9 mouse cellular contexts compared by ENCODE assay signal in genomic region chr17:56664333-56664732, GRCm38 (mm10). TPM values are rescaled to one million over a fixed set of nuclear protein-coding genes. Genes with fewer than 3 reads are reported as not detected.
DNase-seq lines count a peak whose midpoint lies in the region; ATAC-seq and TF ChIP-seq lines count a peak whose summit lies in the region.
"Had no signal": no experiment of that assay in that cellular context is flagged by ENCODE, and none has a peak within 500 bp of the region (broad histone marks: within the 10 kb centered on the region; RNA-seq: fewer than 3 reads in every experiment).

No protein-coding gene starts in this region.

- peaks cover 7% of the 10 kb centered on the region for H3K27me3 ChIP-seq in heart, embryonic 12.5 days (replicated peaks)
- peaks cover 18% of the 10 kb centered on the region for H3K27me3 ChIP-seq in E14TG2a.4 (ENCODE audit: insufficient read depth, low read length)
- no peaks in the 10 kb centered on the region; the same call in 1 of the 2 replicates for H3K27me3 ChIP-seq in embryonic facial prominence, embryonic 11.5 days (ENCODE audit: control insufficient read depth, insufficient read depth, low read length)
- no peaks in the 10 kb centered on the region for H3K27me3 ChIP-seq in lung, postnatal 0 days (replicated peaks; ENCODE audit: insufficient read depth, low read length)

- H3K9me3 ChIP-seq in heart, embryonic 12.5 days (replicated peaks), result no peaks in the 10 kb centered on the region
- no peaks in the 10 kb centered on the region for H3K9me3 ChIP-seq in E14TG2a.4 (ENCODE audit: low read length)
- H3K9me3 ChIP-seq in embryonic facial prominence, embryonic 11.5 days (replicated peaks; ENCODE audit: control insufficient read depth, low read length), result no peaks in the 10 kb centered on the region
- H3K9me3 ChIP-seq in lung, postnatal 0 days (ENCODE audit: low read length), result no peaks in the 10 kb centered on the region

- no peak for DNase-seq in heart, postnatal 4 days
- DNase-seq in embryonic facial prominence, embryonic 11.5 days (ENCODE audit: low spot score), result peak; percentile 69
- peak; percentile 60 for DNase-seq in lung, postnatal 0 days (ENCODE audit: low spot score)
- no peak for DNase-seq in thymus, postnatal 10 days (ENCODE audit: low spot score in 2 of 2)
- no peak for DNase-seq in layer of hippocampus, adult 18-20 months (ENCODE audit: low spot score in 2 of 2)
- DNase-seq in layer of hippocampus, adult 11-12 months (ENCODE audit: low spot score), result no peak
- DNase-seq: kidney, postnatal 10 days had no signal

- no peak for TF ChIP-seq CTCF in E14TG2a.4 (conservative IDR thresholded peaks at IDR 0.05; ENCODE audit: low read length)
- no peak for TF ChIP-seq CTCF in lung, postnatal 0 days (IDR thresholded peaks at IDR 0.05)

- ATAC-seq in heart, embryonic 12.5 days (ENCODE audit: insufficient number of reproducible peaks, low FRiP score), result peak; percentile 29; the same call in 1 of the 2 replicates
- ATAC-seq in embryonic facial prominence, embryonic 11.5 days (replicated peaks; ENCODE audit: insufficient number of reproducible peaks, low FRiP score, low TSS enrichment, low read depth), result peak; percentile 64
- peak; percentile 60 for ATAC-seq in lung, postnatal 0 days

- H3K36me3 ChIP-seq in heart, embryonic 12.5 days, result no peaks in the 10 kb centered on the region
- H3K36me3 ChIP-seq in E14TG2a.4 (ENCODE audit: insufficient read depth, low read length), result no peaks in the 10 kb centered on the region
- no peaks in the 10 kb centered on the region for H3K36me3 ChIP-seq in embryonic facial prominence, embryonic 11.5 days (replicated peaks; ENCODE audit: control insufficient read depth, insufficient read depth, low read depth, low read length)
- no peaks in the 10 kb centered on the region for H3K36me3 ChIP-seq in lung, postnatal 0 days (ENCODE audit: insufficient read depth, low read length)

- H3K4me2 ChIP-seq in heart, embryonic 12.5 days, result peak overlapping the region; percentile 57
- peak overlapping the region; percentile 33 for H3K4me2 ChIP-seq in embryonic facial prominence, embryonic 11.5 days (ENCODE audit: low read depth, low read length)
- peak overlapping the region; percentile 25 for H3K4me2 ChIP-seq in lung, postnatal 0 days (replicated peaks; ENCODE audit: low read depth, low read length)

- H3K9ac ChIP-seq in heart, embryonic 12.5 days, result peak overlapping the region; percentile 52
- peak overlapping the region; percentile 50 for H3K9ac ChIP-seq in embryonic facial prominence, embryonic 11.5 days (replicated peaks; ENCODE audit: low read length)
- no peak overlapping the region for H3K9ac ChIP-seq in lung, postnatal 0 days (replicated peaks; ENCODE audit: low read depth)

- H3K4me1 ChIP-seq in heart, embryonic 12.5 days (replicated peaks), result peaks cover 15% of the 10 kb centered on the region
- H3K4me1 ChIP-seq in E14TG2a.4 (replicated peaks; ENCODE audit: low read depth, low read length), result peaks cover 68% of the 10 kb centered on the region
- H3K4me1 ChIP-seq in embryonic facial prominence, embryonic 11.5 days (ENCODE audit: control insufficient read depth, insufficient read depth, low read length), result peaks cover 4% of the 10 kb centered on the region
- H3K4me1 ChIP-seq in lung, postnatal 0 days (ENCODE audit: insufficient read depth, low read depth, low read length), result peaks cover 3% of the 10 kb centered on the region

- H3K4me3 ChIP-seq in heart, embryonic 12.5 days, result peak overlapping the region; percentile 10
- H3K4me3 ChIP-seq in E14TG2a.4 (replicated peaks; ENCODE audit: low read length), result peak overlapping the region; percentile 71
- no peak overlapping the region; the same call in 1 of the 2 replicates for H3K4me3 ChIP-seq in embryonic facial prominence, embryonic 11.5 days (ENCODE audit: low read depth, low read length)
- no peak overlapping the region for H3K4me3 ChIP-seq in lung, postnatal 0 days (ENCODE audit: low read depth, low read length)

- TF ChIP-seq EP300 in lung, postnatal 0 days (IDR thresholded peaks at IDR 0.05), result no peak

- H3K27ac ChIP-seq in heart, embryonic 12.5 days (ENCODE audit: poor library complexity, severe bottlenecking), result no peak overlapping the region
- H3K27ac ChIP-seq in embryonic facial prominence, embryonic 11.5 days (replicated peaks; ENCODE audit: low read depth, low read length), result no peak overlapping the region
- H3K27ac ChIP-seq in lung, postnatal 0 days (ENCODE audit: low read length), result no peak overlapping the region

- WGBS in heart, embryonic 12.5 days, result 7% methylated on average over 10 of the region's 10 CpGs
- 4% methylated on average over 9 of the region's 10 CpGs for WGBS in embryonic facial prominence, embryonic 11.5 days
- WGBS in lung, postnatal 0 days, result 7% methylated on average over 10 of the region's 10 CpGs

RNA-seq across cellular contexts. Expression of gene Ranbp3, which starts 8.8 kb away (rescaled TPM):
- polyA plus RNA-seq in heart, embryonic 12.5 days (2016; fragmentation: Nextera tagmentation; extraction: Ambion mirVana), result 63.2 and 64.5 TPM in 2 replicates
- total RNA-seq in heart, postnatal 4 days (2021), result 10 to 100 TPM; 60.5 to 61.8 TPM
- 105 and 115 TPM in 2 replicates for polyA plus RNA-seq in embryonic facial prominence, embryonic 11.5 days (2014; fragmentation: Nextera tagmentation; extraction: Ambion mirVana)
- 42.6 and 44.8 TPM in 2 replicates for polyA plus RNA-seq in lung, postnatal 0 days (2015; fragmentation: Nextera tagmentation; extraction: Ambion mirVana)
- total RNA-seq in layer of hippocampus, adult 18-20 months (2021), result 10 to 100 TPM; 87.2 to 89.0 TPM

RNA-seq across cellular contexts. Expression of gene Catsperd, which starts 36.4 kb away (rescaled TPM):
- 0.28 and 0.42 TPM in 2 replicates for polyA plus RNA-seq in heart, embryonic 12.5 days (2016; fragmentation: Nextera tagmentation; extraction: Ambion mirVana)
- under 1 TPM; 0.17 to 0.20 TPM for total RNA-seq in heart, postnatal 4 days (2021)
- polyA plus RNA-seq in embryonic facial prominence, embryonic 11.5 days (2014; fragmentation: Nextera tagmentation; extraction: Ambion mirVana), result 0.70 and 0.71 TPM in 2 replicates
- 0.12 and 0.32 TPM in 2 replicates for polyA plus RNA-seq in lung, postnatal 0 days (2015; fragmentation: Nextera tagmentation; extraction: Ambion mirVana)
- 1 to 10 TPM; 1.1 to 1.3 TPM for total RNA-seq in layer of hippocampus, adult 18-20 months (2021)

RNA-seq across cellular contexts. Expression of gene Lonp1, which starts 37.6 kb away (rescaled TPM):
- polyA plus RNA-seq in heart, embryonic 12.5 days (2016; fragmentation: Nextera tagmentation; extraction: Ambion mirVana), result 66.2 and 67.3 TPM in 2 replicates
- total RNA-seq in heart, postnatal 4 days (2021), result 10 to 100 TPM; 89.0 to 90.5 TPM
- 48.3 and 49.5 TPM in 2 replicates for polyA plus RNA-seq in embryonic facial prominence, embryonic 11.5 days (2014; fragmentation: Nextera tagmentation; extraction: Ambion mirVana)
- 23.4 and 24.2 TPM in 2 replicates for polyA plus RNA-seq in lung, postnatal 0 days (2015; fragmentation: Nextera tagmentation; extraction: Ambion mirVana)
- total RNA-seq in layer of hippocampus, adult 18-20 months (2021), result 10 to 100 TPM; 60.1 to 61.6 TPM

RNA-seq across cellular contexts. Expression of gene Rpl36, which starts 51.1 kb away (rescaled TPM):
- 1,231 and 1,273 TPM in 2 replicates for polyA plus RNA-seq in heart, embryonic 12.5 days (2016; fragmentation: Nextera tagmentation; extraction: Ambion mirVana)
- 100 to 1,000 TPM; 921 to 984 TPM for total RNA-seq in heart, postnatal 4 days (2021)
- 1,376 and 1,538 TPM in 2 replicates for polyA plus RNA-seq in embryonic facial prominence, embryonic 11.5 days (2014; fragmentation: Nextera tagmentation; extraction: Ambion mirVana)
- polyA plus RNA-seq in lung, postnatal 0 days (2015; fragmentation: Nextera tagmentation; extraction: Ambion mirVana), result 1,643 and 1,764 TPM in 2 replicates
- total RNA-seq in layer of hippocampus, adult 18-20 months (2021), result 100 to 1,000 TPM; 414 to 418 TPM

RNA-seq across cellular contexts. Expression of gene Ndufa11, which starts 53.2 kb away (rescaled TPM):
- polyA plus RNA-seq in heart, embryonic 12.5 days (2016; fragmentation: Nextera tagmentation; extraction: Ambion mirVana), result 638 and 663 TPM in 2 replicates
- total RNA-seq in heart, postnatal 4 days (2021), result 100 to 1,000 TPM; 705 to 809 TPM
- polyA plus RNA-seq in embryonic facial prominence, embryonic 11.5 days (2014; fragmentation: Nextera tagmentation; extraction: Ambion mirVana), result 352 and 362 TPM in 2 replicates
- polyA plus RNA-seq in lung, postnatal 0 days (2015; fragmentation: Nextera tagmentation; extraction: Ambion mirVana), result 380 and 426 TPM in 2 replicates
- 100 to 1,000 TPM; 213 to 228 TPM for total RNA-seq in layer of hippocampus, adult 18-20 months (2021)

Comparison
In these comparisons a context has a peak if more than half of its experiments do, and no peak if none do; other contexts are left out.
1. H3K4me3 ChIP-seq: peak in heart, embryonic 12.5 days (single experiment) and E14TG2a.4 (single experiment); none in embryonic facial prominence, embryonic 11.5 days (single experiment) and lung, postnatal 0 days (single experiment).
2. DNase-seq: peak in embryonic facial prominence, embryonic 11.5 days (single experiment) and lung, postnatal 0 days (single experiment); none in heart, postnatal 4 days (single experiment), thymus, postnatal 10 days (0 of 2), layer of hippocampus, adult 18-20 months (0 of 2) and layer of hippocampus, adult 11-12 months (single experiment).
3. Peak in every context shown above with its lines, with median percentiles within 50 percentile points of each other: ATAC-seq and H3K4me2 ChIP-seq.